Mouse (Mus musculus): ENCODE data around the gene Cc2d1a.

DNA sequence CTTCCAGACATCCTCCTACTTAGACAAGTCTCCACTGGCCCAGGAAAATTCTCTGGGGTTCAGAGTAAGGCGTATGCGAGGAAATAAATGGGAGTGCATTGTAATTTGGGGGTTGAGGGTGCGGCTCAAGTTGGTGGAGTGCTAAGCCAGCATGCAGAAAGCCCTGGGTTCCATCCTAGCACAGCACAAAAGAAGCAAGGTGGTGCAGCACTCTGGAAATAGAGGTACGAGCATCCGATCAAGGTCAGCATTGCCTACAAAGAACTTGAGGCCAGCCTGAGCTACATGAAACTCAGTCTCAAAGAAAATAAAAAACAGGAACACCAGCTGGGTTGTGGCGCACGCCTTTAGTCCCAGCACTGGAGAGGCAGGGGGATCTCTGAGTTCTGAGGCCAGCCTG is 37.4 kb upstream of the Cc2d1a start, which contains the start of gene Nanos3:
- TF ChIP-seq CTCF (IDR thresholded peaks at IDR 0.05; ENCODE audit: borderline replicate concordance, insufficient read depth, low read length) (no peak), POLR2A (IDR thresholded peaks at IDR 0.05; ENCODE audit: low read depth, low read length) (no peak)

Data from embryonic fibroblast, embryonic 13.5 days (primary cell).